Mouse (Mus musculus): ENCODE measurements around the gene Grrp1. TPM values are rescaled to one million over a fixed set of nuclear protein-coding genes. Genes with fewer than 3 reads are reported as not detected.

Gene Grrp1
- polyA plus RNA-seq, 1 experiment from 2014 or later: 6.0 TPM

DNA sequence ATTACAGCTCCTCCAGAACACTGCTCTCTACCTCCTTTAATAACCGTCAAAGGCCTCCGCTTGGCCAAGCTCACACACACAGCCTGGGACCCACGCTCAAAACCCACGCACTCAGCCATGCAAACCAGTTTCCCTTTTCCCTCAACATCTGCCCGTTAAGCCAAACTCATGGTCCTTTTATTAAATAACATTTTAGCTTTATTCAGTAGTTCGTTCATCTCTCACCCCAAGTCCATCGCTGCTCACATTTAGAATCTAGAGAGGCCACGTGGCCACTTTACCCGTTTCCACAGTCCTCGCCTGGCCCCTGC, 3.0 kb downstream of the Grrp1 start:
- WGBS: 8% methylated on average over 10 of the region's 10 CpGs

DNA sequence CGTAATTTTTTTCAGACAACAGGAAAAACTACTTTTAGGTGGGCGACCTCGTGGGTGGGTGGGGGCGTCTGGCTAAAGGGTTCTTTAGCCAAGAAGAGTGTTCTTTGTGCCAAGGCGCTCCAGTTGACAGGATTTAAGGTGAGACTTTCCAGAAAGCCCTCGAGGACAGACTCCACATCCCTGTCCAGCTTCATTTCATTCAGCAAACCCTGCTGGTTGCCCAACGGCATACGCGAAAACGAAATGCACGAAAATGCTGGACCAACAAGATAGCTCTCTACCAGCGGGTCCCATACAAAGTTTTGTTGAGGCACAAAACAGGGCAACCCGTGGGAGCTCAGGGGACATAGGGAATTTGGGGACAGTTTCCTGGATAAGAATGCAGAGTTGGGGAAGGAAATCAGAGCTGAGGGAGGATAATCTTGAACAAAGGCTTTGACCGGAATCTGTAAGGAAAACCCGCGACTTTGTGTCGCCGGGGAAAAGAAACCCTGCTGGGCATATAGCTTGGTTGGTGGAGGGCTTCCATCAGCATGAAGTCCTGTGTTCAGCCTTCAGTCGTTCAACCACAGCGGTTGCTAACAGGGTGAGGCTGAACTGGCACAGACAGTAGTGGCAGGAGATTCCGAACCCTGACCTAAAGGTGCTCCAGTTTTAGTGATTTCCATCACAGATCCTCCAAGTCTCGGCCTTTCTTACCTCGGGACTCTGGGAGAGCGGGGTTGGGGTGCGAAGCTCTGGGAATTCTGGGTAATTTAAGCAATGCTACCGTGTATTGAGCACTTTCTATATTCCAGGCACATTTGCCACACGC, 3.6 kb downstream of the Grrp1 start:
- Histone ChIP-seq H3K4me3 (peak overlapping the region; percentile 51), H3K27me3 (peaks cover 93% of the 10 kb centered on the region), H3K36me3 (no peaks in the 10 kb centered on the region), H3K4me1 (peaks cover 69% of the 10 kb centered on the region), H3K9me3 (no peaks in the 10 kb centered on the region), H3K4me2 (replicated peaks) (peak overlapping the region; percentile 86), H3K9ac (replicated peaks) (peak overlapping the region; percentile 24; the same call in 1 of the 2 replicates), H3K27ac (replicated peaks) (no peak overlapping the region)
- ATAC-seq (ENCODE audit: low FRiP score, low read depth): no peak
- WGBS: 5% methylated on average over 27 of the region's 27 CpGs

More for the DNA sequence above, 3.0 kb downstream of the Grrp1 start:
- H3K27ac ChIP-seq (replicated peaks): no peak overlapping the region
- H3K9ac ChIP-seq (replicated peaks): peak overlapping the region; percentile 57
- no peaks in the 10 kb centered on the region for H3K36me3 ChIP-seq
- H3K4me1 ChIP-seq: peaks cover 68% of the 10 kb centered on the region
- H3K4me3 ChIP-seq: peak overlapping the region; percentile 51
- peak overlapping the region; percentile 86 for H3K4me2 ChIP-seq (replicated peaks)
- no peak for ATAC-seq (ENCODE audit: low FRiP score, low read depth)
- no peaks in the 10 kb centered on the region for H3K9me3 ChIP-seq
- peaks cover 98% of the 10 kb centered on the region for H3K27me3 ChIP-seq

DNA sequence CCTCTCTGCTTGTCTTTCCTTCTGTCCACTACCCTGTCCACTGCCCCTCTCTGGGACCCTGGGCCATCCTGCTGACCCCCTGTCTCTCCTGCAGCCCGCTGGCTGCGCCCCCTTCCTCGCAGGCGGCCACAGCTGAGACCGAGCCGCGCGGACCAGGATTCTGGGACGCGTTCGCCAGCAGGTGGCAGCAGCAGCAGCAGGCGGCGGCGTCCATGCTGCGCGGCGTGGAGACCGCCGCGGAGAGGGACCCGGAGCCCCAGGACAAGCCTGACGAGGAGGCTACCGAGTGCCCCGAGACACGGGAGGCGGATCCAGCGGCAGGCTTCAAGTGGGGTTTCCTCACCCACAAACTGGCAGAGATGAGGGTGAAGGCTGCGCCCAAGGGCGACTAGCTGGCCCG, 4.3 kb downstream of the Grrp1 start:
- peak; percentile 62; the same call in 1 of the 2 replicates for ATAC-seq (ENCODE audit: low FRiP score, low read depth)
- WGBS: 0% methylated on average over 30 of the region's 30 CpGs
- Histone ChIP-seq H3K4me3 (peak overlapping the region; percentile 51), H3K4me1 (peaks cover 66% of the 10 kb centered on the region), H3K27me3 (peaks cover 86% of the 10 kb centered on the region), H3K4me2 (replicated peaks) (peak overlapping the region; percentile 86), H3K9me3 (no peaks in the 10 kb centered on the region), H3K9ac (replicated peaks) (peak overlapping the region; percentile 24; the same call in 1 of the 2 replicates), H3K36me3 (no peaks in the 10 kb centered on the region), H3K27ac (replicated peaks) (no peak overlapping the region)

DNA sequence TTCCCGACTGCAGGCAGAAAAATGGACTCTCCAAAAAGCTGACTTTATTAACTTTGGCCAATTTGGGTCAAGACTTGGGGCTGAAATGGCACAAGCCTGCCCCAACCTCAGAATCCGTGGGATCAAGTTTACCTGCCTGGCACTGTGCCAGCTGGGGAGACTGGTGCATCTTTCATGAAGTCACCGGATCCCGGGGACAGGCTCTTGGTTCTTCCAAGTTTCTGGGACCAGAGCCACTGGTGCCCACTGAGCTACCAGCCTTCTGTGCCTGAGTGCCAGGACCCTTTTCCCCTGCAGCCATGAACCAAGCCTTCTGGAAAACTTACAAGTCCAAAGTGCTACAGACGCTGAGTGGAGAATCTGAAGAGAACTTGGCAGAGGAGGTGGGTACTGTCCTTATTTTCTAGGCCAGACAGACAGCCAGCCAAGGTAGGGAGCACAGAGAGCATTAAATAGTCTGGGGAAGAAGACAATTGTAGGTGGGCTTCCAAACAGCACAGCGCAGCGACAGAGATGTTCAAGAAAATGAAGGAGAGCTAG, 7.1 kb downstream of the Grrp1 start, which contains the start of gene Gm30191:
Gene Gm30191, plus strand, starts transcription at position 217 of the 540 bp plus-strand sequence.
- peaks cover 46% of the 10 kb centered on the region for H3K4me1 ChIP-seq
- no peak for ATAC-seq (ENCODE audit: low FRiP score, low read depth)
- no peak within 1 kb of the TSS for H3K27ac ChIP-seq (replicated peaks)
- 78% methylated on average over 7 of the region's 7 CpGs for WGBS
- peaks cover 57% of the 10 kb centered on the region for H3K27me3 ChIP-seq
- H3K36me3 ChIP-seq: 0 out of 2 replicates have a peak, but pooled peaks cover 5% of the 10 kb centered on the region
- H3K9ac ChIP-seq (replicated peaks): no peak within 1 kb of the TSS; the same call in 1 of the 2 replicates
- peak within 1 kb of the TSS; percentile 66 for H3K4me3 ChIP-seq
- no peaks in the 10 kb centered on the region for H3K9me3 ChIP-seq
- peak within 1 kb of the TSS; percentile 70 for H3K4me2 ChIP-seq (replicated peaks)

DNA sequence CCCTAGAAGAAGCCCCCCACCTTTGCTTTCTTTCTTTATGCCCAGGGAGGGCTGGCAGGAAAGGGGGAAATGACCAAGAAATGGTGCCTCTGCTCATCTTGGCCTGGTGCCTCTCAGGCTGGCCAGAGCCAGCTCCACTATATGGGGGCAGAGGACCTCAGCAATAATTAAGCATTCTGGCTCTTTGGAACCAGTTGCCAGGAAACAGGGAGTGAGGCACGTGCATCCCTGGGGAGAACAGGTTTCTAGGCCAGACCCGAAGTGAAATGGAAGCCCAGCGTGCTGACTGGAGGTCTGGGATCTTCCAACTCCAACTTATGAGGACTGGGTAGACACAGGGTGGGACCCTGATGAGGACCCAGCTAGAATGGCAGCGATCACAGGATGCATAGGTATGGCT, 7.7 kb downstream of the Grrp1 start:
- no peak overlapping the region for H3K27ac ChIP-seq (replicated peaks)
- H3K4me3 ChIP-seq: no peak overlapping the region
- H3K4me1 ChIP-seq: peaks cover 41% of the 10 kb centered on the region
- H3K36me3 ChIP-seq: 0 out of 2 replicates have a peak, but pooled peaks cover 5% of the 10 kb centered on the region
- whole genome bisulfite sequencing: 17% methylated on average over 4 of the region's 4 CpGs
- peak overlapping the region; percentile 70; the same call in 1 of the 2 replicates for H3K4me2 ChIP-seq (replicated peaks)
- no peak overlapping the region for H3K9ac ChIP-seq (replicated peaks)
- H3K9me3 ChIP-seq: no peaks in the 10 kb centered on the region
- no peak for ATAC-seq (ENCODE audit: low FRiP score, low read depth)
- H3K27me3 ChIP-seq: peaks cover 52% of the 10 kb centered on the region

DNA sequence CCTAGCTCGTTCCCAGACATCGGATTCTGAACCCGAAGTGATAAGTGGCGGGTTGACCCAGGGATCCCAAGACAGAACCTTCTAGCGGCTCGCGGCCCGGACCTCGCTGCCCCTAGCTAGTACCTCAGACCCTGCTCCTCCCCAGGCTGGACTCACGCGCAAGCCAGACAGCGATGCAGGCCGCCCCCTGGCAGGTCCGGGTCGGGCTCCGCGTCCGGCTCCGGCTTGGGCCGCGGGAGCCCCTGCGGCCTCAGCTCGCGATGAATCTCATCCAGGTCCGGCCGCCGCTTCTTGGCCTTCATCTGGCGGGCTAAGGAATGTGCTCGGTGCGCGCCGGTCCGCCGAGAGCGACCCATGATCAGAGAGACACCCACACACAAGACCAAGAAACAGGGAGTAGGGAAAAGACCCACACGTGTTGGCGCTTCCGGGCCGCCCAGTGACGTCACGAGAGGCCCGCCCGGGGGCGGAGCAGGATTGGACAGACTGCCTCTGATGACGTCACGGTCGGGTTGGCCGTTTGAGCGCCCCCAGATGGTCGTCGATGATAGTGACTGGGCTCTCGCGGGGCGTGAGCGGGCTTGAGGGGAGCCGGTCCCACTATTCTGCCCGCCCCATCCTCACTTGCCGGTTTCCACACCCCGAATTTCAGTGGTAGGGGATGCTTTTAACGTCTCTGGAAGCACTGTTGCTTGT, 8.6 kb downstream of the Grrp1 start, which contains the start of gene Zfp593:
Gene Zfp593, minus strand, starts transcription at position 445 of the 696 bp plus-strand sequence.
- Histone ChIP-seq H3K4me1 (peaks cover 31% of the 10 kb centered on the region), H3K4me2 (replicated peaks) (peak within 1 kb of the TSS; percentile 70), H3K9me3 (no peaks in the 10 kb centered on the region), H3K4me3 (peak within 1 kb of the TSS; percentile 66), H3K9ac (replicated peaks) (peak within 1 kb of the TSS; percentile 68), H3K27me3 (peaks cover 43% of the 10 kb centered on the region), H3K36me3 (0 out of 2 replicates have a peak, but pooled peaks cover 5% of the 10 kb centered on the region), H3K27ac (replicated peaks) (no peak within 1 kb of the TSS)
- WGBS: under 1% methylated on average over 60 of the region's 60 CpGs
- ATAC-seq (ENCODE audit: low FRiP score, low read depth): peak; percentile 82

DNA sequence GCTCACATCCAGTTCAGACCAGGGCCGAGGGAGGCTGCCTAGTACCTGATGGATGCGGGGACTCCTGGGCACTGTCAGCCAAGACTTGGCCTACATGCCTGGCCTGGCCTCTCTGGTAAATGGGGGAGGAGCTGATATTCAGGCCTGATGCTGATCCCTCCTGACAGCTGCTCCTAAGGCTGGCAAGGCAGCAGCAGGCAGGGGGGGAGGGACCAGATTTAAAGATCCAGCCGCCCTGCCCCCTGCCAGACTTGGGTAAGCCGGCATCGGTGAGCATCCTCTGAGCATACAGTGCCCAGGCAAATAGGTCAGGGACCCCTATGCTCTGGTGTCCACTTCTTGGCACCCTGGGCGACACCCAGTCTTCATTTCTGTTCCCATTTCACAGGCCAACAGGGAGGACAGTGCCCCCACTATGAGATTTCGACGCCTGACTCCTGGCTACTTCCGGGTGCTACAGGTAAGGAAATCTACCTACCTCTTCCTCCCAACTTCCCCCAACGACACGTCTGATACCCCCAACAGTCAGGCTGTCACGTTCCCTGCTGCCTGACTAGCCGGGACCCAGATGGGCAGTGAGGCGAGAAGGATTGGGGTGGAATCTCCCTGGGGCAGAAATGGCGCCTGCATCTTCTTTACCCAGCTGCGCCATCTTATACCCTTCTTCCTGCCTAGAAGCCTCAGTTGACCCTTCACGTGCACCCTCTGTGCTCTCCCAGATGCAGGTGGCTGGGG, 10.2 kb downstream of the Grrp1 start, which contains the start of gene E130218I03Rik:
Gene E130218I03Rik, plus strand, starts transcription at position 147 of the 735 bp plus-strand sequence.
- H3K4me3 ChIP-seq: peak within 1 kb of the TSS; percentile 66; the same call in 1 of the 2 replicates
- WGBS: 90% methylated on average over 17 of the region's 17 CpGs

DNA sequence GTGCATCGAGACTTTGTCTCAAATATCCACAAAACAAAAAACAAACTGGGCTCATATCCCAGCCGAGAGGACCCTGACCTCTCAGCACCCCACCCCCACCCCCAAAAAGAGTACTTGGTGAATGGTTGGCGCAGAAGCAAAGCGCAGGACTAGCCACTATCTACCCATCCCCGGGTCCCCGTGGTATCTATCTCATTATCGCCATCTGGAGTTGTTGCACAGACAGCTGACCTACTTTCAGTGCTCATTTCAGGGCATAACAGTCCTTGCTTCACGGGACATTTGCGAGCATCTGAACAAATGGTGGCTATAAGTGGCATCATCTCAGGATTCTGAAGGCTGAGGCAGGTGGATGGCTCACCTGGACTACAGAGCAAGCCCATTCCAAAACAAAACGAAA, 15.2 kb downstream of the Grrp1 start:
- no peak for ATAC-seq (ENCODE audit: low FRiP score, low read depth)
- H3K4me1 ChIP-seq: peaks cover 8% of the 10 kb centered on the region; the same call in 1 of the 2 replicates
- no peak overlapping the region for H3K4me2 ChIP-seq (replicated peaks)
- WGBS: 17% methylated on average over 10 of the region's 10 CpGs
- no peaks in the 10 kb centered on the region for H3K9me3 ChIP-seq
- H3K9ac ChIP-seq (replicated peaks): no peak overlapping the region
- no peak overlapping the region for H3K27ac ChIP-seq (replicated peaks)
- no peak overlapping the region for H3K4me3 ChIP-seq
- H3K27me3 ChIP-seq: peaks cover 28% of the 10 kb centered on the region
- 0 out of 2 replicates have a peak, but pooled peaks cover 5% of the 10 kb centered on the region for H3K36me3 ChIP-seq

More for the DNA sequence above, 10.2 kb downstream of the Grrp1 start, which contains the start of gene E130218I03Rik:
- no peaks in the 10 kb centered on the region for H3K9me3 ChIP-seq
- 0 out of 2 replicates have a peak, but pooled peaks cover 5% of the 10 kb centered on the region for H3K36me3 ChIP-seq
- no peak for ATAC-seq (ENCODE audit: low FRiP score, low read depth)
- H3K27ac ChIP-seq (replicated peaks): no peak within 1 kb of the TSS
- peak within 1 kb of the TSS; percentile 68 for H3K9ac ChIP-seq (replicated peaks)
- peaks cover 31% of the 10 kb centered on the region for H3K27me3 ChIP-seq
- H3K4me2 ChIP-seq (replicated peaks): peak within 1 kb of the TSS; percentile 70
- H3K4me1 ChIP-seq: peaks cover 22% of the 10 kb centered on the region

DNA sequence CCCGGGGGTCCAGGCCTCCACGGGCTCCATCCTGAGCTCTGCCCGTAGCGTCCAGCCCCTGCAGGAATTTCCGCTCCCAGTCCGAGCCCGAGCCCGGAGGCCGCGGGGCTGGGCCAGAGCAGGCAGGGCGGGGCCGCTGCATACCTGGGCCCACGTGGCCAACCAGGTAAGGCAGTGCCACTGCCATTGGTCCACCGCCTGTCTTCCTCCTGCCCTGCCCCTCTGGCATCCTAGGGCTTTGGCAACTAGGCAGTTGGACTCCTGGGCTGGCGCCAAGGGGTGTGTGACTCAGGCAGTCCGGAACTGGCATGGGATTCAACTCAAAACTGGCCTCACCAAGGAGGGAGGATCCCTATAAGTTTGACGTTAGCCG, 15.6 kb downstream of the Grrp1 start, which contains the start of gene Cnksr1:
Gene Cnksr1, minus strand, starts transcription at position 121 of the 373 bp plus-strand sequence.
- H3K4me3 ChIP-seq: no peak within 1 kb of the TSS
- peaks cover 28% of the 10 kb centered on the region for H3K27me3 ChIP-seq
- H3K4me1 ChIP-seq: peaks cover 8% of the 10 kb centered on the region; the same call in 1 of the 2 replicates
- H3K9me3 ChIP-seq: no peaks in the 10 kb centered on the region
- H3K27ac ChIP-seq (replicated peaks): no peak within 1 kb of the TSS
- WGBS: 2% methylated on average over 18 of the region's 18 CpGs
- H3K36me3 ChIP-seq: 0 out of 2 replicates have a peak, but pooled peaks cover 2% of the 10 kb centered on the region
- no peak for ATAC-seq (ENCODE audit: low FRiP score, low read depth)
- no peak within 1 kb of the TSS for H3K9ac ChIP-seq (replicated peaks)
- no peak within 1 kb of the TSS; the same call in 1 of the 2 replicates for H3K4me2 ChIP-seq (replicated peaks)

DNA sequence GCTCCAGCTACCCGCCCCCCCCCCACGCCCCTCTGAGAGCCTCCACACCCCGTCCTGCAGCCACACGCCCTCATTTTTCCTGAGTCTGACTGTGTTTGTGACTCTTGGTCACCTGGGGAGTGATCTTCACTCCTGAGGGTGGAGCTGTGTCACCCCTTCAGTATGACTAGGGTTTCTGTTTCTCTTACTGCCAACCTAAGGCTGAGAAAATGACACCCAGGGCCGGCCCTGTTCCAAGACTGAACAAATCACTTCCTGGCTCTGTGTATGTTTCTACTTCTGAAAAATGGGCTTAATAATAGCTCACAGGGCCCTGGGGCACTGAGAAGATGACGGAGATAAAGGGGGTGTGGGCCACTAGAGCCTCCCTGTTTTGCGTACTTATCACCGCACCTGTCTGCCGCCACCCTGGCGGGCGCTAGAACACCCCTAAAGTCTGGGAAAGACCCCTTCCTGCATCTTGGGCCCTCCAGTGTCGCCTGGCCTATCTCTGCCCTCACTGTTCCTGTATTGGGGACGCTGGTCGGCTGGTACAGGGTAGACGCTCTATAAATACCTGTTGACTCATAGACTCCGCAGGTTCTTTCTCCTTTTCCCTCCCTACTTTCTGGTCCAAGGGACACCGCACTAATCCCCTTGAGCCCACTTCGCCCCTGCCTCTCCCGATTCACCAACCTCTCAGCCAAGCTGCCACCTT, 16.2 kb downstream of the Grrp1 start:
- Histone ChIP-seq H3K27ac (replicated peaks) (no peak overlapping the region), H3K4me1 (peaks cover 8% of the 10 kb centered on the region; the same call in 1 of the 2 replicates), H3K4me3 (no peak overlapping the region), H3K9ac (replicated peaks) (no peak overlapping the region), H3K36me3 (no peaks in the 10 kb centered on the region), H3K27me3 (peaks cover 28% of the 10 kb centered on the region), H3K4me2 (replicated peaks) (no peak overlapping the region; the same call in 1 of the 2 replicates), H3K9me3 (no peaks in the 10 kb centered on the region)
- 27% methylated on average over 19 of the region's 19 CpGs for WGBS
- no peak for ATAC-seq (ENCODE audit: low FRiP score, low read depth)
